Mouse (Mus musculus) left cerebral cortex, adult 8-10 months (tissue): ENCODE results near the gene Olfr353. TPM values are rescaled to one million over a fixed set of nuclear protein-coding genes. Genes with fewer than 3 reads are reported as not detected.

Experiments
- DNase-seq, 2 experiments: peaks; one replicate each; pipeline ENCODE4 v3.0.0; 2022; ENCODE audit warnings: low spot score in 2 of 2
- total RNA-seq, 4 experiments: library from RNA; stranded (reverse); gene quantifications; 2 replicates each; pipeline ENCODE4 v1.2.4; 2022

Olfr353 gene
- not detected for total RNA-seq

DNA sequence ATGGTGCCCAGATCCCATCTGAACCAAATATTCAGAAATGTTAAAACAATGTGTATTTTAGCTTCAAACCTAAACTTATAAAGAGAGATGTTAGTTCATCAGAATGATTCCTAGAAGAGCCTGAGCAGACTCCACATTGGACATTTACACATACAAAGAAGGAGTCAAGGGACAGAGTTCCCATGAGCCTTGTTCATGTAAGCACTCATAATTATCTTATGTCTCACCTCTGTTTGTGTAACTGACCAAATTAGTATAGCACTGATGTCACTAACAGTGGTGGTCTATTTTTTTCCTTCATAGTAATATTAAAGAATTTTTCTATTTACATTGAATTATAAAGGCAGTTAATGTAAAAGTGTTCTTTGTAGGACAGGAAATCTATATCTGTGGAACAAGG, at the start of gene Olfr353:
Olfr353 (minus strand) TSS at position 101 of the 400 bp plus-strand sequence.
- no peak for DNase-seq

DNA sequence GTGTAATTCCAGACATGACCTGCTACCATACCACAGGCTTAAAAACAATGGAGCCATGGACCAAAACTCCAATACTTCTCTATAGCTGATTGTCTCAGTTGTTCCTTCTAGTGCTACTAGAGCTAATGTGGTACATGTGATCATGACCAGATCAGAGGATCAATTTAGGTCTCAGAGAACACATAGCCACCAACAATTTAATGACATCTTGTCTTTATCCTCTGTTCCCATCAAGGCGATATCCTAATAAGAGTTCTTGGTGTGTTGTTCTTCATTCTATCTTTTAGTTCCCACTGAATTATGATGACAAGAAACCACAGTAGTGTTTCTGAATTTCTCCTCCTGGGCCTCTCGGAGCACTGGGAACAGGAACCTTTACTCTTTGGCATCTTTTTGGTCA, 44.1 kb upstream of the Olfr353 start, which contains the start of gene Olfr356:
Olfr356 (plus strand) TSS at position 301 of the 400 bp plus-strand sequence.
- no peak for DNase-seq

DNA sequence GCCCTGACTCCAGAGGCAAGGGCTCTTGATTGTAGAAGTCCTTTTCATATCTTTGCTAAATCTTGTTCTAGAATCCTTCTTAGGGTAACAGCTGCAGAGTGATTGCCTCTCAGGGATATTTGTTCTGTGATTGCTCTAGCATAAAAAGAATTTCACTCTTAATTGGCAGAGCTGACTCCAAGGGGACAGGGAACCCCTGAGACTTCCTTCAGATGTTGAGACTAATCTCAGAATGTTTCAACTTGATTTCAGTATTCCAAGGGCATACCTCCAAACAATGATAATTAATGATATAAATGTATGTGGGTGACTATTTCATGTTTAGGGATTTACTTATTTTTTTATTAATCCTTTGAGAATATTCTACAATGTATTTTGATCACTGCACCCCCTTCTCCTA, 36.1 kb upstream of the Olfr353 start, which contains the start of gene Olfr355:
Olfr355 (minus strand) TSS at position 101 of the 400 bp plus-strand sequence.
- DNase-seq: no peak

DNA sequence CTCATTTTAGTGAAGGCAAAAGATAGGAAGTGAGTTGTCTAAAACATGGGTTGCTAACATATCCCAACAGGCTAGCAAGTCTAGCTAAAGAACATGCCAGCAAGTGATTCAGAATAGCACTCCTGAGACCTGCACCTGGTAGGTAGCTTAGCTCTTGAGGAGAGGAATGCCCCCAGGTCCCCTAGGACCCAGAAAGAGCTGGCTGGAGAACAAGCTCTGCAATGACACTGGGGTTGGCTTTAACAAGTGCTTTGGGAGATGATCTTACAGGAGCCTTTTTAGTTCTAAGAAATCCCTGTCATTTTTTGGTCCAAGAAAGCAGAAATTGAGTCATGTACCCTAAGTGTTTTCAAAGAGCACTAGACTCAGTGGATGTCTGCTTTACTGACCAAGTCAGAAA, 12.6 kb upstream of the Olfr353 start, which contains the start of gene Olfr354:
Olfr354 (plus strand) TSS at position 301 of the 400 bp plus-strand sequence.
- DNase-seq: no peak

DNA sequence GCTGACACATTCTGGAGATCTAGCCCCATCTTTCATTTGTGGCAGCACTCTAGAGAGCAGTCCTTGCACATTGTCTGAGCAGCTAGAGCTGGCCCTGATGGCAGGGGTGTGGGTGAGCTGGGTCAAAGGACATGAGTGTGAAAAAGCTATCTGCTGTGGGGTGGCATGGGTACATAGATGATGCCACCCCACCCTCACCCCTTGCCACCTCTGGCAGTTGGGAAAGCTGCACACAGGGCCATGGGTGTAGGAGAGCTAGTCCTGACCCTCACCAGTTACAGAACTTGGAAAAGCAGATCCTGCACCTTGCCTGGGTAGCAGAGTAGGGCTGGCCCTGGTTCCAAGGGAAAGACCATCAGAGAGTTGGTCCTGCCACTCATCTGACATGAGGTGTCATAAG, 4.4 kb upstream of the Olfr353 start:
- DNase-seq: no peak

DNA sequence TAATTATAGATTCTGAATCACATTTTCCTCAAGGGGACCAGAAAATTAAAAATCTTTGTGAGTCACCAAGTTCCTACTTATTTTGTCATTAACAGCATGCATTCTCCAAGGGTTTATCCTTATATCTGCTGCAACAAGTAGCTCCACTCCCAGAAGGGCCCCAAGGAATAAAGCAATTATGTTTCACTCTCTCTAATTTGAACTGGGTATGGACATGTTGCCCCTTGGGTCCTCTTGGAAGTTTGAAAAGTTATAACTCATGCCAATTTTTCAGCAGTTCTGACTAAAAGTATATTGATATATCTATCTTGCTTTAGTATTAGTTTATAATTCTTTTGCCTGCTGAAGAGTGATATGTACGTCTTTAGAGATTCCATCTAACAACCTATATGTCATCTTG, 24.6 kb downstream of the Olfr353 start, which contains the start of gene Olfr352:
Olfr352 (plus strand) TSS at position 301 of the 400 bp plus-strand sequence.
- DNase-seq: no peak

DNA sequence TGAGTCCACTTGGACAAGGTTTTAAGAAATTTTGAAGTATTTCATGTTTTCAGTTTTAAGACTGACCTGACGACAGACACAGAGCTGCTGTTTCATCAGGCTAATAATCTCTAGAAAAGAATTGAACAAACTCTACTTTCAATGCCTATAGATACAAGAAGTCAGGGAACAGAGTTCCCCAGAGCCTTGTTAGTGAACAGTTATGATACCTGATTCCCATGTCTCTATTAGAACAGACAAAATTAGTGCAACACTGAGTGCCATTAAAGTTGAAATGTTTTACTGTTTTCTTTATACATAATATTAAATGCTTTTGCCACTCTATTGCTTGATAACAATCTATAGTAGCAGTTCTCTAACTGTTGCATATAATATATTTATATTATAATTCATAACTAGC, 30.2 kb downstream of the Olfr353 start, which contains the start of gene Olfr351:
Olfr351 (minus strand) TSS at position 101 of the 400 bp plus-strand sequence.
- no peak for DNase-seq

DNA sequence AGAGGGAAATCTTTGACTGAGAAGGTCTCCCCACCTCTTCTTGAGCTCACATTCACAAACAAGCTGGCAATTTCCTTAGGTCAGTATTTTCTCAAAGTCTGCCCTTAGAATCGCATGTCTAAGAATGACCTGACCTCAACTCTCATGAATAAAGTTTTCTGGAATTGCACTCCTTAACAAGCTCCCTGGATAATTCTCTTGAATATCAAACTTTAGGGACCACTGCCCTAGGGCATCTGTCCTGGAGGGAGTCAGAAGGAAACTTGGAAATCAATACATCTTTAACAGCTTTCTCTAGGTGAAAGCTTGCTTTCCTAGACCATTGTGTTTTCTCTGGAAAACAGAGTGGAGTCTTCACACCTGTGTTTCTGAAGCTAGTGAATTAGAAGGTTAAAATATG, 46.7 kb downstream of the Olfr353 start, which contains the start of gene Olfr350:
Olfr350 (plus strand) TSS at position 301 of the 400 bp plus-strand sequence.
- no peak for DNase-seq

Other genes starting within 250 kb of the Olfr353 start
- not detected for gene Olfr346, start 207.1 kb downstream of the Olfr353 start, total RNA-seq
- not detected for gene Olfr347, start 161.0 kb downstream of the Olfr353 start, total RNA-seq
- not detected for gene Olfr348, start 108.7 kb downstream of the Olfr353 start, total RNA-seq
- gene Olfr50, start 102.4 kb downstream of the Olfr353 start, total RNA-seq: not detected
- not detected for gene Olfr3, start 75.9 kb downstream of the Olfr353 start, total RNA-seq
- not detected for gene Olfr350, start 46.6 kb downstream of the Olfr353 start, total RNA-seq
- not detected for gene Olfr351, start 30.3 kb downstream of the Olfr353 start, total RNA-seq
- not detected for gene Olfr352, start 24.5 kb downstream of the Olfr353 start, total RNA-seq
- gene Olfr354, start 12.7 kb upstream of the Olfr353 start, total RNA-seq: not detected
- not detected for gene Olfr355, start 36.0 kb upstream of the Olfr353 start, total RNA-seq
- not detected for gene Olfr356, start 44.2 kb upstream of the Olfr353 start, total RNA-seq
- not detected for gene Olfr357, start 100.9 kb upstream of the Olfr353 start, total RNA-seq
- gene Olfr358, start 116.4 kb upstream of the Olfr353 start, total RNA-seq: not detected
- gene Olfr360, start 172.8 kb upstream of the Olfr353 start, total RNA-seq: not detected
- gene Olfr361, start 196.4 kb upstream of the Olfr353 start, total RNA-seq: not detected
- gene Olfr362, start 225.0 kb upstream of the Olfr353 start, total RNA-seq: not detected
- not detected for gene Olfr364-ps1, start 246.4 kb upstream of the Olfr353 start, total RNA-seq